Mouse (Mus musculus) urinary bladder, postnatal 10 days (tissue): ENCODE measurements around the gene Gatm.

ENCODE experiments used
- DNase-seq: peaks from one replicate; pipeline ENCODE4 v3.0.0; 2022; ENCODE audit warnings: low spot score

Gatm gene

GRCm38 (mm10) chr2:122610746-122611653 lies at the start of gene Gatm:
TSS of gene Gatm (minus strand) at chr2:122611303.
- DNase-seq = no peak

GRCm38 (mm10) chr2:122659825-122660224 lies 48.7 kb upstream of the Gatm start:
- DNase-seq = no peak

GRCm38 (mm10) chr2:122657707-122658524 lies 46.8 kb upstream of the Gatm start:
- DNase-seq = no peak

GRCm38 (mm10) chr2:122656767-122657166 lies 45.7 kb upstream of the Gatm start:
- DNase-seq = no peak

- no peak for DNase-seq
These were observed 44.9 kb upstream of the Gatm start for GRCm38 (mm10) chr2:122656052-122656451.

GRCm38 (mm10) chr2:122652096-122653084 lies 41.3 kb upstream of the Gatm start:
- DNase-seq = no peak

GRCm38 (mm10) chr2:122638673-122639072 lies 27.6 kb upstream of the Gatm start:
- no peak for DNase-seq

GRCm38 (mm10) chr2:122638029-122638428 lies 26.9 kb upstream of the Gatm start:
- DNase-seq = no peak

GRCm38 (mm10) chr2:122637526-122637997 lies 26.5 kb upstream of the Gatm start:
- DNase-seq = peak; percentile 35

GRCm38 (mm10) chr2:122636686-122637085 lies 25.6 kb upstream of the Gatm start, which contains the start of gene AA467197:
TSS of gene AA467197 (plus strand) at chr2:122636986.
- DNase-seq = no peak

- DNase-seq = no peak
These were observed 20.2 kb upstream of the Gatm start for GRCm38 (mm10) chr2:122631226-122631801.

- peak; percentile 54 for DNase-seq
These were observed 19.5 kb upstream of the Gatm start for GRCm38 (mm10) chr2:122630465-122631225.

GRCm38 (mm10) chr2:122629871-122630270 lies 18.8 kb upstream of the Gatm start:
- no peak for DNase-seq

GRCm38 (mm10) chr2:122628976-122629375 lies 17.9 kb upstream of the Gatm start:
- no peak for DNase-seq

GRCm38 (mm10) chr2:122625930-122626329 lies 14.8 kb upstream of the Gatm start:
- DNase-seq = no peak

- DNase-seq = no peak
These were observed 10.4 kb upstream of the Gatm start for GRCm38 (mm10) chr2:122621337-122622110.

- no peak for DNase-seq
These were observed 7.6 kb upstream of the Gatm start for GRCm38 (mm10) chr2:122618719-122619118.

- no peak for DNase-seq
These were observed 6.7 kb upstream of the Gatm start for GRCm38 (mm10) chr2:122617792-122618191.

GRCm38 (mm10) chr2:122616237-122616636 lies 5.1 kb upstream of the Gatm start:
- no peak for DNase-seq

- DNase-seq = no peak
These were observed 511 bp upstream of the Gatm start for GRCm38 (mm10) chr2:122611654-122611973.
